Mouse (Mus musculus): ENCODE results near the gene Megf6.

- TF ChIP-seq USF1 (IDR thresholded peaks at IDR 0.05; ENCODE audit: low read depth, low read length) (no peak), CTCF (conservative IDR thresholded peaks at IDR 0.05 in 1 of 2, IDR thresholded peaks at IDR 0.05 in 1 of 2; ENCODE audit: low read depth in 2 of 2, low read length in 2 of 2) (no peak), MAFK (IDR thresholded peaks at IDR 0.05; ENCODE audit: insufficient replicate concordance, low read length) (peak; percentile 68; the same call in 1 of the 2 replicates), MYC (IDR thresholded peaks at IDR 0.05; ENCODE audit: low read depth, low read length) (peak; percentile 69; the same call in 1 of the 2 replicates), POLR2A (IDR thresholded peaks at IDR 0.05; ENCODE audit: low read depth, low read length) (no peak), EP300 (IDR thresholded peaks at IDR 0.05; ENCODE audit: low read length) (peak; percentile 94), UBTF (IDR thresholded peaks at IDR 0.05; ENCODE audit: low read depth, low read length) (no peak), E2F4 (IDR thresholded peaks at IDR 0.05; ENCODE audit: insufficient replicate concordance, low read depth, low read length) (no peak)
These were observed 33.4 kb upstream of the Megf6 start for GRCm38 (mm10) chr4:154137139-154137538.

Data from CH12.LX (cell line).